In genomic region chr1:185098195-185098974, GRCm38 (mm10) we compare ENCODE assay signal across 12 mouse cellular contexts.
DNase-seq lines count a peak whose midpoint lies in the region; ATAC-seq and TF ChIP-seq lines count a peak whose summit lies in the region.
"Had no signal": no experiment of that assay in that cellular context is flagged by ENCODE, and none has a peak within 500 bp of the region (broad histone marks: within the 10 kb centered on the region; RNA-seq: fewer than 3 reads in every experiment).

No protein-coding gene starts in this region.

- WGBS in kidney, postnatal 0 days: 26% methylated on average over 17 of the region's 17 CpGs
- WGBS in forebrain, embryonic 11.5 days: 6% methylated on average over 17 of the region's 17 CpGs
- WGBS in intestine, embryonic 15.5 days: 17% methylated on average over 17 of the region's 17 CpGs
- WGBS in neural tube, embryonic 15.5 days: 10% methylated on average over 17 of the region's 17 CpGs
- WGBS in lung, postnatal 0 days: 25% methylated on average over 17 of the region's 17 CpGs
- 17% methylated on average over 17 of the region's 17 CpGs for WGBS in kidney, embryonic 16.5 days

- no peak for TF ChIP-seq EP300 in lung, postnatal 0 days (IDR thresholded peaks at IDR 0.05)

- peak; percentile 30 for DNase-seq in kidney, postnatal 0 days (ENCODE audit: low spot score)
- DNase-seq in kidney, postnatal 36 days: no peak
- no peak for DNase-seq in forebrain, embryonic 11.5 days (ENCODE audit: low spot score)
- DNase-seq in urinary bladder, adult 2 months (ENCODE audit: low spot score): no peak
- DNase-seq in lung, postnatal 0 days (ENCODE audit: low spot score): no peak
- DNase-seq: layer of hippocampus, adult 9-11 months; lung, postnatal 36 days; thymus, adult 18-20 months had no signal

- no peak overlapping the region for H3K4me3 ChIP-seq in kidney, postnatal 0 days (replicated peaks; ENCODE audit: low read depth, low read length)
- no peak overlapping the region for H3K4me3 ChIP-seq in forebrain, embryonic 11.5 days (ENCODE audit: low read depth, low read length)
- no peak overlapping the region for H3K4me3 ChIP-seq in intestine, embryonic 15.5 days (replicated peaks)
- H3K4me3 ChIP-seq in neural tube, embryonic 15.5 days (replicated peaks): no peak overlapping the region
- no peak overlapping the region for H3K4me3 ChIP-seq in lung, postnatal 0 days (ENCODE audit: low read depth, low read length)
- no peak overlapping the region for H3K4me3 ChIP-seq in kidney, embryonic 16.5 days (ENCODE audit: low read length)

- no peak for ATAC-seq in kidney, postnatal 0 days (replicated peaks; ENCODE audit: low FRiP score, low read depth)
- peak; percentile 65 for ATAC-seq in forebrain, embryonic 11.5 days (replicated peaks; ENCODE audit: low FRiP score)
- ATAC-seq in intestine, embryonic 15.5 days: no peak
- ATAC-seq in neural tube, embryonic 15.5 days (ENCODE audit: low FRiP score): no peak
- ATAC-seq in lung, postnatal 0 days: no peak
- ATAC-seq in kidney, embryonic 16.5 days (ENCODE audit: low FRiP score, low TSS enrichment): no peak
- ATAC-seq: activated CD4-positive, CD25-positive, alpha-beta regulatory T cell, adult 4 months had no signal

- no peak overlapping the region for H3K4me2 ChIP-seq in kidney, postnatal 0 days (ENCODE audit: low read length)
- H3K4me2 ChIP-seq in forebrain, embryonic 11.5 days (ENCODE audit: low read depth, low read length, severe bottlenecking): peak overlapping the region; percentile 32; the same call in 1 of the 2 replicates
- H3K4me2 ChIP-seq in intestine, embryonic 15.5 days (replicated peaks): peak overlapping the region; percentile 14; the same call in 1 of the 2 replicates
- peak overlapping the region; percentile 10; the same call in 1 of the 2 replicates for H3K4me2 ChIP-seq in neural tube, embryonic 15.5 days
- no peak overlapping the region for H3K4me2 ChIP-seq in lung, postnatal 0 days (replicated peaks; ENCODE audit: low read depth, low read length)
- H3K4me2 ChIP-seq in kidney, embryonic 16.5 days (replicated peaks; ENCODE audit: low read depth, low read length): no peak overlapping the region

- no peaks in the 10 kb centered on the region for H3K27me3 ChIP-seq in kidney, postnatal 0 days (ENCODE audit: insufficient read depth, low read length)
- no peaks in the 10 kb centered on the region for H3K27me3 ChIP-seq in forebrain, embryonic 11.5 days (ENCODE audit: control insufficient read depth, insufficient read depth, low read length)
- no peaks in the 10 kb centered on the region for H3K27me3 ChIP-seq in intestine, embryonic 15.5 days (replicated peaks)
- no peaks in the 10 kb centered on the region; the same call in 1 of the 2 replicates for H3K27me3 ChIP-seq in neural tube, embryonic 15.5 days (replicated peaks)
- H3K27me3 ChIP-seq in lung, postnatal 0 days (replicated peaks; ENCODE audit: insufficient read depth, low read length): no peaks in the 10 kb centered on the region
- H3K27me3 ChIP-seq in kidney, embryonic 16.5 days (ENCODE audit: insufficient read depth, low read length): no peaks in the 10 kb centered on the region

- H3K27ac ChIP-seq in kidney, postnatal 0 days: no peak overlapping the region
- H3K27ac ChIP-seq in forebrain, embryonic 11.5 days (ENCODE audit: low read depth, low read length): peak overlapping the region; percentile 72
- H3K27ac ChIP-seq in intestine, embryonic 15.5 days: no peak overlapping the region
- no peak overlapping the region for H3K27ac ChIP-seq in neural tube, embryonic 15.5 days (replicated peaks)
- H3K27ac ChIP-seq in lung, postnatal 0 days (ENCODE audit: low read length): no peak overlapping the region
- no peak overlapping the region for H3K27ac ChIP-seq in kidney, embryonic 16.5 days (ENCODE audit: low read length)

- H3K36me3 ChIP-seq in kidney, postnatal 0 days (ENCODE audit: insufficient read depth, low read length): no peaks in the 10 kb centered on the region
- no peaks in the 10 kb centered on the region for H3K36me3 ChIP-seq in forebrain, embryonic 11.5 days (ENCODE audit: control insufficient read depth, insufficient read depth, low read length)
- H3K36me3 ChIP-seq in intestine, embryonic 15.5 days: no peaks in the 10 kb centered on the region
- H3K36me3 ChIP-seq in neural tube, embryonic 15.5 days: no peaks in the 10 kb centered on the region
- no peaks in the 10 kb centered on the region for H3K36me3 ChIP-seq in lung, postnatal 0 days (ENCODE audit: insufficient read depth, low read length)
- H3K36me3 ChIP-seq in kidney, embryonic 16.5 days (ENCODE audit: insufficient read depth, low read length): no peaks in the 10 kb centered on the region

- TF ChIP-seq CTCF in kidney, postnatal 0 days (IDR thresholded peaks at IDR 0.05; ENCODE audit: low read depth): no peak
- no peak for TF ChIP-seq CTCF in lung, postnatal 0 days (IDR thresholded peaks at IDR 0.05)

- no peak overlapping the region for H3K9ac ChIP-seq in kidney, postnatal 0 days (ENCODE audit: low read depth, low read length)
- H3K9ac ChIP-seq in forebrain, embryonic 11.5 days (ENCODE audit: low read length): peak overlapping the region; percentile 25; the same call in 1 of the 2 replicates
- H3K9ac ChIP-seq in intestine, embryonic 15.5 days: no peak overlapping the region
- H3K9ac ChIP-seq in neural tube, embryonic 15.5 days (replicated peaks): no peak overlapping the region
- H3K9ac ChIP-seq in lung, postnatal 0 days (replicated peaks; ENCODE audit: low read depth): no peak overlapping the region
- H3K9ac ChIP-seq in kidney, embryonic 16.5 days (replicated peaks; ENCODE audit: low read length): no peak overlapping the region

- H3K9me3 ChIP-seq in kidney, postnatal 0 days (replicated peaks; ENCODE audit: low read length): no peaks in the 10 kb centered on the region
- H3K9me3 ChIP-seq in forebrain, embryonic 11.5 days (ENCODE audit: control insufficient read depth, low read length): no peaks in the 10 kb centered on the region
- H3K9me3 ChIP-seq in intestine, embryonic 15.5 days: no peaks in the 10 kb centered on the region
- H3K9me3 ChIP-seq in neural tube, embryonic 15.5 days (replicated peaks): no peaks in the 10 kb centered on the region
- no peaks in the 10 kb centered on the region for H3K9me3 ChIP-seq in lung, postnatal 0 days (ENCODE audit: low read length)
- no peaks in the 10 kb centered on the region for H3K9me3 ChIP-seq in kidney, embryonic 16.5 days (ENCODE audit: low read length)

- H3K4me1 ChIP-seq in kidney, postnatal 0 days (replicated peaks; ENCODE audit: insufficient read depth, low read length): no peaks in the 10 kb centered on the region; the same call in 1 of the 2 replicates
- peaks cover 7% of the 10 kb centered on the region; the same call in 1 of the 2 replicates for H3K4me1 ChIP-seq in forebrain, embryonic 11.5 days (replicated peaks; ENCODE audit: control insufficient read depth, insufficient read depth, low read length)
- H3K4me1 ChIP-seq in intestine, embryonic 15.5 days (replicated peaks): peaks cover 16% of the 10 kb centered on the region
- H3K4me1 ChIP-seq in neural tube, embryonic 15.5 days: peaks cover 18% of the 10 kb centered on the region
- no peaks in the 10 kb centered on the region for H3K4me1 ChIP-seq in lung, postnatal 0 days (ENCODE audit: insufficient read depth, low read depth, low read length)
- no peaks in the 10 kb centered on the region for H3K4me1 ChIP-seq in kidney, embryonic 16.5 days (ENCODE audit: insufficient read depth, low read length)

Comparison
In these comparisons a context has a peak if more than half of its experiments do, and no peak if none do; other contexts are left out.
1. H3K4me2 ChIP-seq: peak in forebrain, embryonic 11.5 days (single experiment), intestine, embryonic 15.5 days (single experiment) and neural tube, embryonic 15.5 days (single experiment); none in kidney, postnatal 0 days (single experiment), lung, postnatal 0 days (single experiment) and kidney, embryonic 16.5 days (single experiment).